26 mouse cellular contexts compared by ENCODE assay signal in genomic region chr9:101230028-101230427, GRCm38 (mm10).
"Had no signal": no experiment of that assay in that cellular context is flagged by ENCODE, and none has a peak within 500 bp of the region (broad histone marks: within the 10 kb centered on the region; RNA-seq: fewer than 3 reads in every experiment).

No protein-coding gene starts in this region.

- H3K9ac ChIP-seq: heart, embryonic 13.5 days; heart, embryonic 15.5 days; hindbrain, embryonic 12.5 days; hindbrain, embryonic 14.5 days; intestine, embryonic 15.5 days; limb, embryonic 13.5 days; limb, embryonic 15.5 days; liver, embryonic 12.5 days had no signal

- H3K4me1 ChIP-seq: heart, embryonic 15.5 days; hindbrain, embryonic 10.5 days; hindbrain, embryonic 12.5 days; intestine, embryonic 15.5 days; limb, embryonic 13.5 days; limb, embryonic 15.5 days had no signal

- DNase-seq: gastrocnemius, postnatal 14 days; gastrocnemius, postnatal 36 days; heart, adult 18-20 months; heart, postnatal 14 days; heart, postnatal 36 days; kidney, adult 18-20 months; kidney, adult 8-10 months; kidney, postnatal 10 days; kidney, postnatal 25 days; kidney, postnatal 4 days; layer of hippocampus, postnatal 36 days; left cerebral cortex, postnatal 4 days had no signal

- ATAC-seq: hindbrain, embryonic 16.5 days; inflammation-experienced regulatory T-cells, adult 6 months; intestine, embryonic 15.5 days; intestine, postnatal 0 days; liver, embryonic 12.5 days had no signal

- H3K4me3 ChIP-seq: heart, embryonic 13.5 days; heart, embryonic 15.5 days; hindbrain, embryonic 10.5 days; hindbrain, embryonic 12.5 days; intestine, embryonic 15.5 days; layer of hippocampus, adult 2 months; limb, embryonic 13.5 days; limb, embryonic 15.5 days; liver, embryonic 12.5 days had no signal

- H3K36me3 ChIP-seq: heart, embryonic 15.5 days; hindbrain, embryonic 10.5 days; hindbrain, embryonic 12.5 days; intestine, embryonic 15.5 days; liver, embryonic 12.5 days had no signal

- H3K4me2 ChIP-seq: heart, embryonic 11.5 days; heart, embryonic 13.5 days; heart, embryonic 15.5 days; hindbrain, embryonic 12.5 days; hindbrain, embryonic 14.5 days; intestine, embryonic 15.5 days; limb, embryonic 13.5 days; limb, embryonic 15.5 days; liver, embryonic 12.5 days had no signal

- H3K27me3 ChIP-seq: heart, embryonic 13.5 days; heart, embryonic 15.5 days; hindbrain, embryonic 12.5 days; intestine, embryonic 15.5 days; limb, embryonic 13.5 days; limb, embryonic 15.5 days; liver, embryonic 12.5 days had no signal

- H3K27ac ChIP-seq: heart, embryonic 13.5 days; heart, embryonic 15.5 days; hindbrain, embryonic 10.5 days; hindbrain, embryonic 12.5 days; hindbrain, embryonic 14.5 days; intestine, embryonic 15.5 days; layer of hippocampus, adult 2 months; limb, embryonic 13.5 days; limb, embryonic 15.5 days; liver, embryonic 12.5 days had no signal

- H3K9me3 ChIP-seq: heart, embryonic 13.5 days; heart, embryonic 15.5 days; hindbrain, embryonic 10.5 days; hindbrain, embryonic 12.5 days; intestine, embryonic 15.5 days; limb, embryonic 13.5 days; limb, embryonic 15.5 days; liver, embryonic 12.5 days had no signal
